Mouse (Mus musculus): Measurements from ENCODE around the gene Lhfpl3.

- TF ChIP-seq CTCF (IDR thresholded peaks at IDR 0.05; ENCODE audit: borderline replicate concordance, extremely low read depth, insufficient read depth, insufficient read length): no peak
- no peak for TF ChIP-seq POLR2A (IDR thresholded peaks at IDR 0.05; ENCODE audit: borderline replicate concordance, extremely low read depth, insufficient read depth, insufficient read length, poor library complexity, severe bottlenecking)
Measured at GRCm38 (mm10) chr5:22795361-22795760, 49.5 kb downstream of the Lhfpl3 start.

Data from brain, embryonic 14.5 days (tissue).